Mouse (Mus musculus): ENCODE data around the gene Lef1.

The Lef1 gene

DNA sequence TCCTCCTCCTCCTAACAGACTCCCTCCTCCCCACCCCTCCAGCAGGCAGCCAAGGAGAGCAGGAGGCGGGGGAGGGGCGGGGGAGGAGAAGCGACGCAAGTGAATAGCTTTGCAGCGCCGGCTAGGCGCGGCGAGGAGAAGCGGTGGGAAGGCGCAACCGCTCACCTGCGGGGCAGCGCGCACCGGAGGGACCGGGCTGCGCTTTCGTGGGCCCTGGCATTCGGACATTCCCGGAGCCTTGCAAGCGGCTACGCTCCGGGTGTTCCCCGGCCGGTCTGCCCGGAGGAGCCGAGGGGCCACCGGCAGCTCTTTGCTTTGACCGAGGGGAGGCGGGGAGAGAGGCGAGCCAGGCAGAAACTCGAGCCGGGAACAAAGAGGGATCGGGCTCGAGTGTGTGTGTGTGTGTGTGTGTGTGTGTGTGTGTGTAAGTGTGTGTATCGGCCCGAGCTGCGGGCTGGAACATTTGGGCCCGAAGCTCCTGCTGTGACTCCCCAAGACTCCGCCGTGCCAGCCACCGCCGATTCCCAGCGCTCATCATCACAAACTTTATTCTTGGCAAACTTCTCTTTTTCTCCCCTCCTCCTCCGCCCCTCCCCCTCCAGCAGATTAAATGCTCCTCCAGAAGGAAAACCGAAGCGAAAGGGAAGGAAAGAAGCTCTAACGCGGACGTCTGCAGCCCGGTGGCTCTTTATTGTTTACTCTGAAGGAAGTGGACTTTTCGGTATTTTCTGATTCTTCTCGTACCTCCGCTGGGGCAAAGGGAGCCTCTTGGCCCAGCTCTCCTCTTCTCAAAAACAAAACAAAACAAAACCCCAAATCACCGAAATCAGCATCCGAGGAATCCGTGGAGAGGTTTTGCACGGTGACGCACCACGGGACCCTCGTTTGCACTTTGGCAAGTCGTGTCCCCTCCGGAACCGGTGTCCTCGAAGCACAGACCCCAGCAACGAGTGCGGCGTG, at the start of gene Lef1:
Gene Lef1 (plus strand): TSS at position 281 of the 960 bp plus-strand sequence.
- no peak for DNase-seq

DNA sequence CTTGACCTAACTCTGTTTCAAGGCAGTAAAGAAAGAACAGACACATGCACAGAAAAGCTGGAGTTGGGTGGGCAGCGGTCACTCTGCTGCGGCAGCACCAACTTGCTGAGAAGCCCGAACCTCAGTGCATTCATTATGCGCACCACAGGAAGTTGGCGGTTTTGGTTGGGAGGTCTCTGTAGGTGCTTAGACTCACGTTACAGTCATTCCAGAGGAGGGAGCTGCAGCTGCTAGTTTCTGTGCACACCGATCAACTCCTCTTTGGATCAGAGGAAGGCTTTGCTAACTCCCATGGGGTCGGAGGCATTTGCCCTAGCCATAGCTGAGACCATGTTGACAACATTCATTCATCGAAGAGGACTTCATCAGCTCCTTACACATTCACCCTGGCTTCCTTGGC, 45.3 kb upstream of the Lef1 start:
- no peak for DNase-seq

- no peak for DNase-seq
Observed at GRCm38 (mm10) chr3:131066171-131066570, 44.1 kb upstream of the Lef1 start.

GRCm38 (mm10) chr3:131068000-131068399, 42.3 kb upstream of the Lef1 start:
- DNase-seq = no peak

GRCm38 (mm10) chr3:131070210-131070609, 40.1 kb upstream of the Lef1 start:
- no peak for DNase-seq

DNA sequence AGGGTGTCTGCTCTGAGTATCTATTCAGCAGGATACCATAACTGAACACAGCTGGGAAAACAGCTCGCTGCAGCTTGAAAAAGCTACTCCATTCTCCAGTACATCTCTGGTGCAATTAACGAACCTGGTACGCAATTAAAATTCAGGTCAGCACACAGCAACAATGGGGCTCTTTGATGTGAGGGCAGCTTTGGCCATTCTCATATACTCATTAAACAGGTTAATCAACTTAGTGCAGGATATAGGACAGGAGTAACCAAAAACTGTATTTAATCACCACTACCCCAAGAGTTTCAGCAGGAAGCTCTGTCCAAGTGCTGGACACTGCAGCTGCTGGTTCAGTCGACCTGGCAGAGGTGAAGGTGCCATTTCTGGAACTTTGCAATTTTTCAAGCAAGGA, 37.6 kb upstream of the Lef1 start:
- no peak for DNase-seq

GRCm38 (mm10) chr3:131073946-131074345, 36.3 kb upstream of the Lef1 start:
- DNase-seq = no peak

DNA sequence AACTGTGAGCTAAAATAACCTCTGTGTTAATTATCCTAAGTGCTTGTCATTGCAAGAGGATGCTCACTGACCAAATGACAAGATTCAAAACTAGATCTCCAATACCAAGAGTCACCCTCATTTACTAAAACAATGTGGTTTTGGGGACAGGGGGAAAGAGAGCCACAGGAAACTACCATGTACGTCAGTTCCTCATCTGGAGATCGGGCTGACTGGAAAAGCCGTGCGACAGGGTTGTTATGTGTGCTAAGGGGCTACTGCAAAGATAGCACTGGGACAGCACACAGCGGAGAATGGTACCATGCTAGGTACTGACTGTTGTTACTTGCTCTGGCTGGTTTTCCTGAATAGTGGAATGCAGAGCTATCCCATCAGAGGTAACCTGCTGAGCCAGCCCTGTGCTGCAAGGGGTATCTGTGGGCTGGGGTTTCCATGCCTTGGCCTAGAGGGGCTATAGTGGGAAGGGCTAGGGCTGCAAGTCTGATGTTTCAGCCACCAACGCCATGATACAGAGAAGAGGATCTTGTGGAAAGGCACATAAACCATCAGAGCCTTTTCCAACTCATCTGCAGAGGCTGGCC, 32.1 kb upstream of the Lef1 start:
- DNase-seq = no peak

- no peak for DNase-seq
Observed at GRCm38 (mm10) chr3:131078719-131079118, 31.6 kb upstream of the Lef1 start.

DNA sequence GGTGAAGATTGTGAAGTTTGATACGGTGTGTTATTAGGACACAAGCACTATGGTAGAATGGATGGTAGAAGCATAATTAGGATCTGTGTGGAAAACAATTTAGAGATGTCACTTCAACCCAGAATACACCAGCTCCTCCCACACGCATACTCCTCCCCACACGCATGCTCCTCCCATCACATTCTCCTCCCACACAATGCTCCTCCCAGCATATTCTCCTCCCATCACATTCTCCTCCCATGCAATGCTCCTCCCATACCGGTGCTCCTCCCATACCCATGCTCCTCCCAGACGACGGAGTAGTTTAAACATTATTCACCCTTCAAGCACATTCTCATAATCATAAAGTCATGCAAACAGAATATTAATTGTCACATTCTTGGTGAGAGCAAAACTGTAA, 26.5 kb upstream of the Lef1 start:
- DNase-seq = no peak

DNA sequence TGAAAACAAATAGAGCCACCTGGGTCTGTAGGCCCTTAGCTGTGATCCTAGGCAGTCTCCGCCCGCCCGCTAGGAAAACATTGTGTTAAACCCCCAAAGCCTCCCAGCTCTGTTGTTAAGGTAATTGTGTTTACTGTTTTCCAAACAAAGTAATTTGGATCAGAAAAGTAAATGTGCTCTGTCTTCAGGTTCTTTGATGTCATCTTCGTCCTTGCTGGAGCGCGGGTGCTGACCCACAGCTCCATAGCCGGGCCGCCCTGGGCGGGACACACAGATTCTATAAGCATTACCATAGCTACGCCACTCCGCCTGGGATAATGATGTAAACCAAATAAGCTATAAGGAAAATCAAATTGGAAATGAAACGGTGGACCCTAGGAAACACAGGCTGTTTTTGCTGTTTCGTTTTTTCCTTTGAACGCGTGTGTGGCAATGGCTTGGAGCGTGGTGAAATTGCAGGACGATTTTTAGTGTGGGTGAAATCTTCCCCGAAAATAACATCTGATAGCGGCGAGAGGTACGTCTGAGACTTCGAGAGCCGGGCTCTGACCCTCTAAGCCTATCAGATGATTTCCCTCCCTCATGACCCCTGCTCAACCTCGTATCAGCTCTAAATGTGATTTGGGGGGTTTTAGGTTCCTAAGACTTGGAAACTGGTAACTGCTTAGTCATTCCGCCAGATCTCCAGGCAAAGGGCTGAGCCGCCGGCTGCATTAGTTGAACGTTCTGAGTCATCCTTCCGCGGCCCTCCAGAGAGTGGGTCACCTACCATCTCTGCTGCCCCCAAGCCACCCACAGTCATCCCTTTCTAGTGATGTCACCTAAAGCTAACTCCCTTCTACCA, 25.3 kb upstream of the Lef1 start:
- DNase-seq = no peak

- no peak for DNase-seq
Observed at GRCm38 (mm10) chr3:131085978-131086377, 24.3 kb upstream of the Lef1 start.

DNA sequence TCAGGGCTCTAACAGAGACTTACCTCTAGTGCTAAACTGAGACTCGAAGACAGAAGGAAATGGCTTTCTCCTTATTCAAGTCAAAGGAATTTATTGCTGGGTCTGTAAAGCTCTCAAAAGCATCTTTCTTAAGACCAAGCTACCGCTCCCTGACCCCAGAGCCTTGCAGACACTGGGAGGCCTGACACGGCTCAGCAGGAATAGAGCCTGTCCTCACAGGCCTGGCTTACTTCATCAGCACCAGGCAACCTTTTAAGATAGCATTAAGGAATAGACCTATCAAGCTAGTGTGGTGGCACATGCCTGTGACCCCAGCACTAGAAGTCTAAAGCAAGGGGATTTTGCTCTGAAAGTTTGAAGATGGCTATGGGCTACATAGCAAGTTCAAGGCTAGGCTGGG, 20.6 kb upstream of the Lef1 start:
- DNase-seq = no peak

DNA sequence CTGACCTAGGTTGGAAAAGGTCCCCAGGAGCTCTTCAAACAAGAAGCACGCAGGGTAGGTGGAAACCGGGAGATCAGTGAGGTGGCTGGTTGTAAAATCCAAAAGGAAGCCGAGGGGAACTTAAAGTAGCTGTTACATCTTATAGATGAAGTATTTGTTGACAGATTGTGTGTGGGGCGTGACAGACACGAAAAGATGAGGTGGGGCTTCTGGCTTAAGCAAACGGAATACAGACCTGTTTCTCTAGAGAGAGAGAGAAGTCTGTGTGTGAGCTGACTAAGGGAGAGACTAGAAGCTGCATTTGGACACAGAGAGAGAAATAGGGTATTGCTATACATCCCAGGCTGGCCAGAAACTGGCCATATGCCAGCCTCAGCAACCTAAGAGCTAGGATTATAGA, 18.2 kb upstream of the Lef1 start:
- no peak for DNase-seq

DNA sequence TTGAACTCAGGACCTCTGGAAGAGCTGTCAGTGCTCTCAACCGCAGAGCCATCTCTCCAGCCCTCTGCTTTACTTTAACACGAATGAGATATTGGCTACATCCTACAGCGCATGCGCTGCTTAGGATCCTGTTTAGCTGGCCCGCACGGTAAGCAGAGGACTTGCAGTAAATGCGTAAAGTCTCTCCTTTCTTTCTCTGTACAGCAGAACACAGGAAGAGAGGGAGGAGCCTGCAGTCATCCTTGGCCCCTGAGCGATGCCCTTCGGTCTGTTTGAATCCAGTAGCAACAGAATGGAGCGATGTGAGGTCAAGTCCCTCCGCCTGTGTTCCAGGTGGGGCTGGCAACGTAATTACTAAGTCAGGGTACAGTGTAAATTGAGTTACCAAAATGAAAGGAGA, 16.5 kb upstream of the Lef1 start:
- DNase-seq = no peak

DNA sequence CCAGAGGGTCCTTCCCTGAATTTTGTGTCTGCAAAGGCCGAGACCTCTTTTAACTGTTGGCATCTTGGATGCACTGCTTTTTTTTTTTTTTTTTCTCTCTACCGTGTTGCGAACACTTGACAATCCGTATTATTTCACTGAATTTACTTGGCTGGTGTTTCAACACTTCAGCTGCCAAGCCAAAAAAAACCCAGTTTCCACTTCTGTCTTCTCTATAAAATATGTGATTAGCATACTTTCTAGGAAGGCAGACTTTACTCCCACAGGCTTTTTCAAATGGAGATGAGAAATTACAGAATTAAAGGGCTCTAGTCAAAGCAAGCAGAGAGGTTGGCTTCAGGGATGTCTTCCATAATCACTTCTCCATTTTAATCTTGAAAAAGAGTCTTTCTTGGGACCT, 14.2 kb upstream of the Lef1 start:
- no peak for DNase-seq

GRCm38 (mm10) chr3:131102191-131102774, 8.0 kb upstream of the Lef1 start:
- DNase-seq = no peak

DNA sequence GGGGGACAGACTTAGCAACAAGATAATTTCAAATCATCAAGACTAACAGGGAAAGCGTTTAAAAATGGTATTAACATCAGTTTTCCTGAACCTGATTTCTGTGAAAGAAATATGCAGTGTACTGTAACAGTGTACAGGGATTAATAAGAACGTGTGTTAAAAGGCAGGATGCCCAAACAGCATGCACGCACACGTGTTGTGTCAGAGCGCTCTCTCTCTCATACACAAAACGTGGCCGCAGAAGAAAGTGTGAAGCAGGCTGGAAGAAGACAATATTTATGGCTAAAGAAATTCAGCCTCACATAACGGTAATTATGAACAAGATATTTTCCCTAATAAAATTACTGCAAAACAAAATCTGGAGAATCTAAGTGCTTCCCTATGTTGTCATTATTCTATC, 4.9 kb upstream of the Lef1 start:
- no peak for DNase-seq

DNA sequence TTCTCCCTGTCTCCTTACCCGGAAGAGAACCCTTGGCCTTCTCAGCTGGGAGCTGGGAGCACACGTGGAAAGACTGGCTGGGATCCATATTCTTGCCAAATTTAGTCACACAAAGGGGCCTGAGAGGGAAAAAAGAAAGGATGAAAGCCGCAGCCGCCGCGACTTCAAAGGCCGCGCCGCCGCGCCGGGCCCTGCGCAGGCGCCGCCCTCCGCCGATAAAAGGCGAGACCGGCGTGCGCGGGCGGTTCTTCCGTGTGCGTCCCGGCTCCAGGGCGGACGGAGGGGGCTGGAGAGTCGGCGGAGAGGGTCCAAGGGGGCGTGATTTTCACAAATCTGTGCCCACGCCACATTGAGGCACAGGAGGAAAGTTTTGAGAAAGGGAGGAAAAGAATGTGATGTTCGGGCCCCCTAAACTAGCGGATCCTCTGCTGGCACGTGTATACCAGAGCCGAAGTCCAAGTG, 4.3 kb upstream of the Lef1 start:
- DNase-seq = no peak

DNA sequence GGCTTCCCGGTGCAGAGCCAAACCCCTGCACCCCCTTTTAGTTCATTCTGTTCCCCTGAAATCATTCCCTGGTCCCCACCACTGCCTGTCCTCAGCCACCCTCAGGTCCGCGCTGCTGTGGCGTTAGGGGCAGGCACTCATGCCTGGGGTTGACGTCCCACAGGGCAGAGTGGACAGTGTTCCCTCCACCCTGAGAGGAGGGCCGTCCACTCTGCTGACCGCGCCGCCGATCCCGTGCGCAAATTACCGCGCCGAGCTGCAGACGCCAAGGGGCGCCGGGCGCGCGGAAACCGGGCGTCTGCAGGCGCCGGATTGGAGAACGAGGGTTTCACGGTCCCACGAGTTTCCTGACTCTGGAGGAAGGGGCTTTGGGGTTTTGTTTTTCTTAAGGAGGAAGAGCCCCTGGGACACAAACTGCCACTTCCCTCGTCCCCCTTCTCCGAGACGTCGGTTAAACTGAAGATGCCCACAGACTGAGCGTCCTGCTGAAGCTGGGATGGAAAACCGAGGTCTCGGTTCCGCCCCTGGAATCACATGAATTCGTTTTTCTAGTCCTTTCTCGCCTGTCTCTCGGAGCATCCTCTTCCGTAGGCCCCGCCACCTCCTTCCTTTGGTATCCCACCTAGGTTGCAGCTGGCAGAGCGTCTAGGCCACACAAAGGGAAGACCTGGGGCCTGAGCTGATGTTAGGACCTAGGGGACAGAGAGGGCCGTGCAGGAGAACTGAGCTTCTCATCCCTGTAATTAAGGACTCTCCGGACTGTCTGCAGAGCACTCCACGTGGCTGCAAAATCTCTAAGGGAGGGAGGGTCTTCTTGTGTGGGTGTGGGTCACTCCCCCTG, 3.6 kb upstream of the Lef1 start:
- DNase-seq = no peak

DNA sequence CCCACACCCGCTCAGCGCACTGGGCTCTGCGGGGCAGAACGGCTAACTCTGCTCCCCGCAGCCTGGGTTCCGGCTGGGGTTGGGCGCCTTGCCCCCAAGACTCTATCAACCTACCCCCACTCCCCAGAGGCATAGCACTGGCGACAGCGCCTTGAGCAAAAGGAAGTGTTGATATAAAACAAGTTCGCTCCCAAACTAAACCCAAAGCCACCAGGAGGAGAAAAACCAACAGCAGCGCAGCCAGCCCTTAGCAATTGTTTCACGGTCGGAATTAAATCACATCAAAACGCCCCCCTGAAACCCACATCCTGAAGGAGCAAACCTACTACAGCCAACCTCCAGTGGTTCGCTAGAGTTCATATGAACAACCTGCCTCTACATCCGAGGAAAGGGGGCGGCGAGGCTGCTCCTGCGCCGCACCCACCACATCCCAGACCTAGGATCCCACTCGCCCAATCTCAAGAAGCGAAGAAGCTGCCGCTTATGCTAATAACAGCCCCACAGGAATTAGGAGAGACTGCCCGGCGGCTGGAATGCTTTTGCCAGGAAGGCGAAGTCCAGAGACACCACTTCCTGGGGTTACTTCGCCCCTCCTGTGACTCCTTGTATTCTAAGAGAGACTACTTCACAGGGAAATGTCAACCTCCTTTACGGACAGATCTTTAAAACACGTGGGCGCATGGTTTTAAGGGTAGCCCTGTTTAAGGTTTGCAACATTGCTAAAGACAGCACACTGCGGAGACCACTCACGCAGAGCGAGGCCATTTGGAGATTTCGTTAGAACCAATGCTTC, 2.8 kb upstream of the Lef1 start:
- no peak for DNase-seq
